Mouse (Mus musculus) testis, postnatal 10 days (tissue): ENCODE results near the gene Lingo1.

Experiments
- DNase-seq: peaks from one replicate; pipeline ENCODE4 v3.0.0; 2021; ENCODE audit warnings: low spot score

Gene Lingo1

DNA sequence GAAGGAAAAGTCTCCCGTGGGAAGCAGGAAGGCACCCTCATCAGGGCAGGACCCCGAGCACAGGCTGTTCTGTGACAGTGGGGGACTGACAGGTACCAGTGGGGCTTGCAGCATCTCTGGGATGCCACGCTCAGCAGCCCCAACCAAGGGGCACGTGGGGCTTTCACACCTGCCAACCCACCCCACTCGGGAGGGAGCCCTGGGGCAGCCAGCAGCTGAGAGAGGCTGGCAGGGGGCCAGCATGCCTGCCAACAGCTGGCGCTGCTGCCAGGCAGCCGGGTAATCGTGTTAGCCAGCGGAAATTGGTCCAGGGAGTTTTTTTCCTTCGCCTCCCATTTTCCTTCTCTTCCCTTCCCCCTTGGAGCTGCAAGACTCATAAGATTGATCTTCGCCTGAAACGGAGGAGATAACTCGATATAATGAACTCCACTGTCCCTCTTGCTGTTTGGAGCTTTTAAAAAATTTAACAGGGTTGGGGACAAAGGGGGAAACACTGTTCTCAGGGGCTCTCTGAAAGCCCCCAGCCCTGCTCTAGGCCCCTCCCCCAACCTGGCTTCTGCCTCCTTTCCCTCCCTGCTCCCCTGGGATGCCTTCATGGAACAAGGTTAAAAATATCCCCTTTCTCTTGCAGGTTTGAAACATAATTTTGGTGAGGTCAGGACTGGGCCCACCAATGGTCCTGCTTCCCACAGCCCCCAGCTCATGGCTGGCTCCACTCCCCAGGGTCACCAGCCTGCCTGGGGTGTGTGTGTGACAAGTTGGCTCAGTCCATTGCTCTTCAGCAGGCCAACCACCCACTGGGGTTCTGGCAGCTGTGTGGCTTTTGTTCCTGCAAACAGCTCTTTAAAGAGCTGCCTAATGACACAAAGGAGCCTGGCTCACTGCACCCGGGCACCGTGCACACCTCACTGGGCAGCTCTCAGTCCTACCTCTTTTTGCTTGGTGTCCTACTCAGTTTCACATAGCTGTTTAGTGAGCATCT, 68.3 kb downstream of the Lingo1 start:
- no peak for DNase-seq

DNA sequence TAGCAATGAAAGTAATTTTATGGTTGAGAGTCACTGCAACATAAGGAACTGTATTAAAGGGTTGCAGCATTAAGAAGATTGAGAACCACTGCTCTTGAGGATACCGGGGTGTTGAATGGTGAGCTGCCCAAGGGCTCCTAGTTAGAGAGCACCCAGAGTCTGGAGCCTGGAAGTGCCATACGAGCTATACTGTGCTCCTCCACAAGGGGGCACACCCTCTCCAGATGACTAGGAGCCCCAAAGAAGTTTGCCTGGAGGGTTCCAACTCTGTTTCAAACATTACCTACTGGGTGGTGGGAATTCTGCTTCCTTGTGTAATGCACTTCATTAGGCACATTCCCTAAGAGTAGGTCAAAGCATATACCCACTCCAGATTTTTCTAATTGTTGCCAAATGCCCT, 70.5 kb downstream of the Lingo1 start:
- DNase-seq = peak; percentile 73

DNA sequence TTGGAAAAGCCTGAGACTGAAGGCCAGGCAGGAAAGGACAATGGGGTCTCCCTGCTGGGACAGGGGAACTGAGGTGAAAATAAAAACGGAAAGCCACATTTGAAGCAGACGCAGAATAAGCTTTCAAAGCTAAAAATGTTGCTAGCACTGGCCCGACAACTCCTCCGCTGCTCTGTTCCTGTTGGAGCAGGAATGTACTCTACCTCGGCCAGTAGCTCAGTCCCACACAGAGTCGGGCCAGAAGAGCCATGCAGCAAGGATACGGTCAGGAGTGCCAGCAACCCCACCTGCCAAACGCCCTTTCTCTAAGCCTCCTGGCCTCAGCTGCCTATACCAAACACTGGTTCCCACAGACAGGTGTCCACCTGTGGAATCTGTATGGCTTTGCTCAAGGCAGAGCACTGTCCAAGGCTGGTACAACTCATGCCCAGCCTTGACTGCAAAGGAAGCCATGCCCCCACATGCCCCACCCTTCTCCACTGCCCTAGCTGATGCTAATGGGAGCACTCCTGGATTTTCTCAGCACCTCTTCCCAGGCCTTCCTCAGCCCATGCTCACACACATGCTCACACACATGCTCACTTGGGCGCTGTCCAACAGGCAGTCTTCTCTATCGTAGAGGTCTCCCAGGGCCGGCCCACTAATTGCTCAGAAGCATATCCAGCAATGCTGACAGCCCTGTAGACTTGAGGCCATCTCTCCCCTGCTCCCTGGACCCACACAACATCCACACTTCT, 74.0 kb downstream of the Lingo1 start:
- DNase-seq = peak; percentile 54

DNA sequence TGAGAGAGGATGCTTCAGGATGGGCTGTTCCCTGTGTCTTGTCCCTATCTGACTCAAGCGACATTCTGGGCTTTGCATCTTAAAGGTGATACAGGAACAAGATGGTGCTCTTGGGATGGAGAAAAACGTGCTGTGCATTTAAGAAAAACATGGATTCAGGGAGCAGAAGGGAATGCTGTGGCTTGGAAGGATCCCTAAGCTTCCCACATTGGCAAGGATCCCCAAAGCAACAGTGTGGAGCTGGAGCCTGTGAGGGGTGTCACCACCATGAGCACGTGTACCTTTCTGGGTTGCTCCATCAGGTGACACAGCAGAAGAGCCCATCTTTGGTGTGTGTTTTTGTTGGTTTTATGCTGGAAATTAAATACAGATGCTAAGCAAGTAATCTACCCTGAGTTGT, 77.3 kb downstream of the Lingo1 start:
- no peak for DNase-seq

DNA sequence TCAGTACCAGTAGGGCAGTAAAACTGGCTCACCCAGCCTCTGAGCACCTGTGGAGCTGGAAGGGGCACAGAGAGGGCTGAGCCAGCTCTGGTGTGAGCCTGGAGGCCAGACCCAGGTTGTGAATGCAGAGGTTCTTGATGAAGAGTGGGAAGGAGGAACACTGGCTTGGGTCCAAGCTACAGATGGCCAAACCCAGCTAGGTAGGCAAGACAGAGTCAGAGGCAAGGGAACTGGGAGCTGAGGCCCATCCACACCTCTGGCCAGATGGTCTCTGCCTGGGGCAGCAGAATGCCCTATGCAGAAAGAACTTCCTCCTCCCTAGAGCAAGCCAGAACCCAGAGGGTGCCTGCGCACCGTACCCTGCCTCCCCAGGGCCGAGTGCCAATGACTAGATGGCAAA, 79.7 kb downstream of the Lingo1 start:
- DNase-seq = no peak

DNA sequence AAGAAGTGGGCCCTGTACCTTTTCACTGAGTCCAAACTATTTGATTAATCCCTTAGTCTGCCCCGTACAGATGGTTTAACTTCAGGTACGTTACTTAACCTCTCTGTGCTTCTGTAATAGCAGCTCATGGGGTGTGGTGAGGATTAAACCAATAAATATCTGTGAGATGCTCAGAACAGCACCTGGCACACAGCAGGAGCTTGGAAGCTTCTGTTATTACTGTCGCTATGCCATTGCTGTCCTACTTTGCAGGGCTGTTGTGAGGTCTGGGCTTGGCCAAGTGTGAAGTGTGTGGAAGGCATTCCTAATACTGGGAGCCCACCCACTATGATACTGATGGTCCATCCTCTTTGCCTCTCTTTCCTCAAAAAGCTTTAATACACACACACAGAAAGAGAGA, 80.2 kb downstream of the Lingo1 start:
- no peak for DNase-seq

DNA sequence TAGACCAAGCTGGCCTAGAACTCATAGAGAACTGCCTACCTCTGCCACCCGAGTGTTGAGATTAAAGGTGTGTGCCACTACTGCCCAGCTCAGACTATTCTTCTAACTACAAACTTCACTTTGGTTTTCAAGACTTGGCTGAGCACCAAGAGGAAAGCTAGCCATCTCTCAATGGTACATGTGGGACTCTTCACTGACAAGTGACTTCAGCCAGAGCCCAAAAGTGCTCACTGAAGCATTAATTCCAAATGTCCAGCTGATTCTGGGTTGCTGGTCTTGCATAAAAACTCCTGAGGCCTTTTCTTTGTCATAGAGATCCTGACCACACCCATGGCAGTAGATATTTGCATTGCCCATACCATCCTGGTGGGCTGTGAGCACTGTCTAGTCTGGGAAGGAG, 81.9 kb downstream of the Lingo1 start:
- DNase-seq = no peak

DNA sequence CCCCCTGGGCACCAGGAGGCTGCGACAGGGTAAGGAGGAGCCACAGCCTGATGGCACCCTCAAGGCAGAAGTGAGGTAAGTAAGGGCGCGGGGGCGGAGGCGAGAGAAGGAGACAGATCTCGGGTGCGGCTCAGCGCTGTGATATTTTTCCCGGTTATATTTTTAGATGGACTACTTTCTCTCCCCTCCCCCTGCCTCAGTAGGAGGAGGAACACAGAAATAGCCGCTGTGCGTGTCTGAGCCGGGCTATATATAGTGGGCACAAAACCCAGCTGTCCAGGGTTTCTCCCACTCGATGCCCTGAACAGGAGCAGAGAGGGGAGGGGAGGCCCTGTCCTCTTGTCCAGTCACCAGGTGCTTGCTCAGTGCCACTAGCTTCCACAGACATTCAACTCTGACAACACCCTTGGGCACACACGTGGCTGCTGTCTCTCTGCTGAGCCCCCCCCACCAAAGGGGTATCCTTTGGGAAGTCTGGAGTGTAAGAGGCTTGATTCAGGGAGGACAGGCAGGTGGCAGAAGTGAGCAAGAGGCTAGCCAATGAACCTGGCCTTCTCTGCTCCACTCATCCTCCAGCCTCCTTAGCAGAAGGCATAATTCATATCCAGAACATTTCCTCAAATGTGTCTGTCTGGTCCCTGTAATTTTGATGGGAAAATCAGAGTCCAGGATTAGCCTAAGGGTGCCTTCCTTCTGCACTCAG, 83.5 kb downstream of the Lingo1 start:
- no peak for DNase-seq

DNA sequence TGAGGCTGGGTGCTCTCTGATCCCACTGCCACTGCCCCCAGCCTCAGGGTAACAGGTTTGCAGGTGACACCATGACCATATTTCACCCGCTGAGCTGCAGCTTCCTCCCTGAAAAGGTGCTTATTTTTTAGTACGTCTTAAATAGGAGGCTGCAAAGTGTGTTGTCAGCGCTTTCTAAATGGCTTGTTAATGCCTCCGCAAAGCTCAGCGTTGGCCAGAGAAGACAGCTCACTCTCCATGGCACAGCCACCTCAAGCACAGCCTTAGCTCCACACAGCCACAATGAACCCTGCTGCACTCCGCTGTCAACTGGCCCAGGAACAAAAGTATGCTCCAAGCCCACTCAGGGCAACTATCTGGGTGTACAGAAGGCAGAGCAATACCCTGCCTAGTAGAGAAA, 85.3 kb downstream of the Lingo1 start:
- no peak for DNase-seq

DNA sequence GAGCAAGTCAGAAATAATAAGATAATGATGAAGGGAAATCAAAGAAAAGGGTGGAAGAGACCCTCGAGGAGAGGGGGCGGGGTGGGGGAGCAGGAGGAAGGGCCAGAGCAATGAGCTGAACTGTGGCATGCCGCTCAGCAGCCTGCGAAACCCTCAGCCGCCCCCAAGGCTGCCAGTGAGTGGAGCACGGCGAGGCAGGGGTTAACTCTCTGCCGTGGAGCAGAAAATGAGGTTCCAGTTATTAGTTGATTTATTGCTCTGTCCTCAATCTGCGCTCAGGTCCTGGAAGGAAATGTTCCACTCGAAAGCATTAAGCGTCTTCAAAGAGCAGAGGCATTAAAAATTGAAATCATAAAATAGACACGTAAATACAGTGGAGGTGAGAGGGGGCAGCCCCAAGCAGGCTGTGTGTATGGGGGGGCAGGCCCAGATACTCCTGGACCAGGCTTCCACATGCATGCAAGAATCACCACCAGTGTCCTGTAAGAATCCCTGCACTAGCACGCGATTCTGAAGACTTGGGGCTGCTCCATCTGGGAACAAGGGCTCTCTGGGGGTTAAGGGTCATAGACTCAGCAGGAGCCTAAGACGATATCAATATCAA, 89.7 kb downstream of the Lingo1 start:
- no peak for DNase-seq

DNA sequence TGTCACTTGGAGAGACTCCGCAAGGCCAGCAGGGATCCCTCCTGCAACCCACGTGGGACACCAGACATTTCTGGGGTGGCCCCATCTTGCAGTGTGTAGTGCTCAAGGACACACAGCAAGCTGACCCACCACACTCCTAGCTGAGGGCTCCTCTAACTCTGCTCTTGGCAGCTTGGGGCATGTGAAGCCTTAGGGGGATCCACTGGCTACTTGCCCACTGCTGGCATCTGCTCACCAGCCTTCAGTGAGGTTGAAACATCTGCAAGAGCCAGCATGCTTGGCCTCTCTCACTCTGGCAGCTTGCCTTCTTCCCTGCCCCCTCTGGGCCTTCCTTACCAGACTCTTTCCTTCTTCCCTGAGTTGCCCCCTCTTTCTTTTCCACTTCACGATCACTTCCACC, 94.9 kb downstream of the Lingo1 start:
- DNase-seq = no peak

DNA sequence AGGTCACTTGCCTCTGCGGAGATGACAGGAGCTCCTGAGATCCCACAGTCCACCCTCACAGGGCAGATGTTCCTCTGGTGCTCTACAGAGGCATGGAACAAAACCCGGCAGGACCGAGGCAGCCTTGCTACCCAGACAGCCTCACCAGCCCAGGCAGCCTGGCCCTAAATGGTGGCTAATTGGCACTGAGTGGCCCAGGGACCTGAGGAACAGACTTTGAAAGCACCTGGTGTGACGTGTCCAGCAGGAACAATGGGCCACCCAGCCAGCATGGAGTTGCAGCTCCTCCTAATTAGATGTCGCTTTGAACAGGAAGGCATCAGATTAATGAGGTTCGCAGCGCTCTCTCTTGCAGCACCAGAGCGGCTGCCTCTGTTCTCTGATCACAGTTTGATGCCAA, 95.4 kb downstream of the Lingo1 start:
- DNase-seq = no peak

DNA sequence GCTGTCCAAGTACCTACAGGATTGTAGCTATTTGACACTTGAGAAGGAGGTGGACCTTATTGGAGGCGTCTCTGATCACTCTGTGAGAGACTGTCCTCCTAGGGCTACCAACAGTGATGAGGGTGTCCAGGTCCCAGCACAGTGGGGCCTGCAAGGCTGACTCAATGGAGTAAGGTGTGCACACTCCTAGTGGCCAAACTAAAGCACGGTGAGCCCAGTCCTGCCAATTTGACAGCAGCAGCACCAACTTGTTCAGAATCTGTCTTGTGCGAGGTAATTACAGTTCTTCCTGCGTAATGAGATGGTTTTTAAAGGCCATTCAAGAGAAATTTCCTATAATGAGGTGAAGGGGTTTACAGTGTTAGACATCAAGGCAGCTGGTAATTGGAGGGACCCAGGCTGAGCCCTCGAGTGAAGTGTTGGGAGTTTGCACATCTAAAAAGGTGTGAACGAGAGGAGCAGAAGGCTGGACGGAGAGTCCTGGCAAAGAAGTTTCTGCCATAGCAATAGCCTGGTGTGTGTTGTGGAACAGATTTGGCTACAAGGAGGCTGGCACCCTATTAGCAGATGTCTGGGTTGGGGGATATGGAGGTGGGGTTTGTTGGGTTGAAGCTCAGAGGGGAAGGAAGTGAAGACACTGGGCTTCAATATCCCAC, 97.4 kb downstream of the Lingo1 start:
- no peak for DNase-seq

DNA sequence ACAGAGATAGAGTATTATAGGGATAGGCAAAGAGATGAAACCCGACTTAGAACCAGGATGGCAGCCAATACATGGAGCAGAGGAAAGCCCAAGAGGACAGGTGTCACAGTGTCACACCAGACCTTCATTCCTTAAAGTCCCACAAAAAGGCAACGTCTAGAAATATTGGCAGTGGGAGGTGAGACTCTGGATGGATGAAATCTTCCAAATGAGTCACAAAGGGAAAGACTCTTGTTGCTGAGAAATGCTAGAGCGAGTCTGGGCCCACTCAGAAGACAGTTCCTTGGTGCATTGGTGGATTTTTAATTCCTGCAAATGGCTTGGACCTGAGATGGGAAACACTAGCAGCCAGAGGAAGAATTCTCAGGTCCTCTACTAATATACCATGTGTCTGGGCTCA, 102.2 kb downstream of the Lingo1 start:
- DNase-seq = no peak

DNA sequence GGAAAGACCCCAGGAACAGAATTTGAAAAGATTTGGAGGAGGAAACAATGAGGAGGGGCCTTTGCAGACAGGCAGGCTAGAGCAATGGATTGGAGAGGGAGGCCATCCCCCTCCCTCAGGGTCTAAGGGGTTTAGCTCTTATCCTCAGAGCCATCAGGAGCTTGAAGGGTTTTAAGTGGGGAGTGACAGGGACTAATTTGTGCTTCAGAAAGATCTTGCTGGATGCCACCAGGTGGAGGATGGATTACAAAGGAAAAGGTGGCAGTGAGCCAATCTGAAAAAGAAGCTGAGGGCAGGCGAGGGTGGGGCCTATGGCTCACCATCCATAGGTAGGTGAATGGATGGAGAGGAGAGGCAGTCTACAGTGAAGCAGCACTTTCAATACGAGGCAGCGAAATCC, 105.0 kb downstream of the Lingo1 start:
- no peak for DNase-seq

DNA sequence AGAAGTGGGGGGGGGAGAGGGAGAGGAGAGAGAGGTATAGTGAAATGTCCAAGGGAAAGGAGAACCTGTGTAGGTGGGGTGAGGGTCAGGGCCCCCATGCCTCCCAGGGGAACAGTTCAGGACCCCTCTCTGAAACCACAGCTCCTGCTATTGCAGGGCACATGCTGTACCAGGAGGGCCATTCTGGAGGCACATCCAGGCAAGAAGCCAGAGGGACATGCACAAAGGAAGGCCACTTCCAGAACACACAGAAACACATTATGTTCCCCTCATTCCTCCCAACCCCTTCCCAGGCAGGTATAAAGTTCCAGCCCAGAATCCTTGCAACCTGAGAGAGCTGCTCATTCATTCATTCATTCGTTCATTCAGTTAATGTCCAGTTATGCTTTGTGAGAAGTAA, 105.6 kb downstream of the Lingo1 start:
- no peak for DNase-seq

DNA sequence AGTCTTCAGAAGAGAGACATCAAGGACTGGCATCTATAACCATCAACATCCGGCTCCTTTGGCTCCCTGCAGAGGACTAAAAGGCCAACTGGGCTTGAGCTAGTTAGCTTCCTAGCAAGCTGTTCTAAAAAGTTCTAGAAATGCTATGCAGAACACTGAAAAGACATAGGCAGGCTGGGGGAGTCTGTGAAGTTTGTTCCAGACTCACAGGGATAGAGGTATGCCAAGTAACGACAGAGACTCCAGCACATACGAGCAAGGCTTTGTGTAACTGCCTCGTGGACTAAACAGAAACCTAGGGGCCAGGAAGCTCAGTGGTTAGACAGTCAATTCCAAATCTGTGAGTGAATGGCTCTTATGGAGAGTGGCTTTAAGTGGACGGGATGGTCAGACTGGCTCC, 108.8 kb downstream of the Lingo1 start:
- DNase-seq = no peak

DNA sequence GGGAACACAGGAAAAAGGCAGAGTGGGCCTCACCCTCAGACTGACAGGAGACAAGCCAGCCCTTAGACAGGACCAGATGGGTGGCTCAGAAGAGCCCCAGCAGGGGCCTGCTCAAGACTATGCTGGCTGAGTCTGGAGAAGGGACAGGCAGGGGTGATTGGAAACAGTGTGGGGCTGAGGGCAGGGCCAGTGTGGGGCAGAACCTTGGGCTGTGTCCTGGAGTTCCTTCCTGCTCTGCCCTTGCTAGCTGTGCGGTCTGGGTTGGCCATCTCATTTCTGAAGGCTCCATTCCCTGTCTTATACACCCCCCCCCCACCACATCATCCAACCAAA, 109.2 kb downstream of the Lingo1 start:
- no peak for DNase-seq

DNA sequence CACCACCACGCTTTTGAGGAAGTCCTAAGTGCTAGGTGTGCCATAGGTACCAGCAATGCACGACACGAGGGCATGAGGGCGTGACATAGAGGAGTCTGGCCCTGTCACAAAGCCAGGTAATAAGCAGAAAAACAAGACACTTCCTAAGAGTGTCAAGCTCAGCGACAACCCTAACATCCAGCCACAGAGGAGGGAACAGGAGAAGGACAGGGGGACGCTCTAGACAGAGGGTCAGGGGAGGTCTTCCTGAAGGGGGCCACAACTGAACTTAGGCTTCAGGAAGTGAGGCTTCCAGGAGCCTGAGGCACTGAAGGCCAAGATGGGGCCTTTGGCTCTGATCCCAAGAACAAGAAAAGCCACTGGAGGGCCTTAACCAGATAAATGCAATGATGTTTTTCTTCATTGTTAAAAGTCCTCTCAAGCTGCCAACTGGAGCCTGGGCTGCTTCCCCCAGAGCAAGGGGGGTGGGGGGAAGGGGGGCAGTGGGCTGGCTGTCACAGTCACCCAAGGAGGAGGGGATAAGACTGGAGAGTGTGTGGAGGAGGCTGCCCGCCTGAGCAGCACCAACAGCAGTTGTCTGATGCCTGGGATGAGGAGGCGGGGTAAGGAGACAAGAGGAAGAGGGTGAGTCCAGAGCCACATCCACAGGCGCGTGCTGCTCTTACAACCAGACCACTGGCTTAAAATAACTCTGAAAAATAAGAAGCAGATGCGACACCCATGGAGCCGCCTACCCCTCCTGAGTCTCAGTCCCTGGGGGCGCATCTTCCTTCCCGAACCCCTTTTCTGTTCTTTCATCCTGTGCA, 109.7 kb downstream of the Lingo1 start:
- DNase-seq = no peak

DNA sequence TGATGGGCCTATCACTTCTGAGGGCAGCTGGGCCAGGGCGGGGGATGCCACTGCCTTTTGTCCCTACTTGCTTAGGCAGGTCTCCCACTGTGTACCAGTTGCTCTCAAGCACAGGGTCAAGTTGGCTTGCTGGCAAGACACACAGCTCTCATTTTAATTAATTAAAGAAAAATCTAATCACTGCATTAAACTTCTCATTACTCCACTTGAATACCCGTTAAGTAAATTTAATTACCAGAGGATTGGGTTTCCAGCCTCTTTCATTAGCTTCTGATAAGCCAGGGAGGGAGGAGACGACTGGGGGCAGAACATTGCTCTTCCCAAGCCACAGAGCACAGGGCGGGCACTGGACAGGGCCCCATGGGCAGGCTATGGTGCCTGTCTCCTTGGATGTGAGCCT, 113.4 kb downstream of the Lingo1 start:
- no peak for DNase-seq

DNA sequence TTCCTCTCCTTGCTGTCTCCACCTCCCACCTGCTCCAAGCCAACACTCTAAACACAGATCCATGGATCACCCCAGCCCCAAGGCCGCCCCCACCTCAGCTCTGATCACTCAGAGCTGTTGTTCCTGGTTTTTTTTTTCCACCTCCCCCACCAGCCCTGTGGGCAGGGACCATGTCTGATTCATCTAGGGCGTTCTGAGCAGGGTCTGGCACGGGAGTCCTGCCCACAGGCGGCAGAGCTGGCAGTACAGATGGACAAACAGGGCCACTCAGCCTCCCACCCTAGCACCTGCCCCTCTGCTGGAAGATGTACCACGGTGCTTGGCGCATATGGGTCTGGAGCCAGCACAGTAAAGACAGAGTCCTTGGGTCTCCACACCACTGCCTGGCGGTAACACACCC, 114.3 kb downstream of the Lingo1 start:
- no peak for DNase-seq
